Mouse (Mus musculus) heart, embryonic 12.5 days (tissue): ENCODE results near the gene Map1b. TPM values are rescaled to one million over a fixed set of nuclear protein-coding genes. Genes with fewer than 3 reads are reported as not detected.
A peak's percentile ranks its signal among the peaks of the same experiment; 100 is the strongest.

Source experiments
- ATAC-seq: fragments of 200-750 bp; cut with Nextera tagmentation; 2 replicates; pipeline ENCODE4 v1.8.0; 2017; ENCODE audit warnings: moderate TSS enrichment, moderate library complexity; ENCODE audit not compliant: insufficient number of reproducible peaks, low FRiP score
- H3K27ac ChIP-seq: fragments of 300-500 bp; sonication (generic); 2 replicates; pipeline ENCODE4 v1.5.1; 2016; ENCODE audit warnings: mild to moderate bottlenecking, moderate library complexity; ENCODE audit not compliant: poor library complexity, severe bottlenecking
- H3K27me3 ChIP-seq: fragments of 300-500 bp; sonication (generic); replicated peaks from 2 replicates; pipeline ENCODE4 v1.6.1; 2016; ENCODE audit warnings: mild to moderate bottlenecking, moderate library complexity
- H3K36me3 ChIP-seq: fragments of 300-500 bp; sonication (generic); 2 replicates; pipeline ENCODE4 v1.6.1; 2016; ENCODE audit warnings: mild to moderate bottlenecking, moderate library complexity
- H3K4me1 ChIP-seq: fragments of 300-500 bp; sonication (generic); replicated peaks from 2 replicates; pipeline ENCODE4 v1.6.1; 2016; ENCODE audit warnings: mild to moderate bottlenecking
- H3K4me2 ChIP-seq: fragments of 300-500 bp; sonication (generic); 2 replicates; pipeline ENCODE4 v1.6.1; 2016; ENCODE audit warnings: mild to moderate bottlenecking, moderate library complexity
- H3K4me3 ChIP-seq: fragments of 300-500 bp; sonication (generic); 2 replicates; pipeline ENCODE4 v1.5.1; 2016; ENCODE audit warnings: mild to moderate bottlenecking
- H3K9ac ChIP-seq: fragments of 300-500 bp; sonication (generic); 2 replicates; pipeline ENCODE4 v1.6.1; 2016; ENCODE audit warnings: mild to moderate bottlenecking, moderate library complexity
- H3K9me3 ChIP-seq: fragments of 300-500 bp; sonication (generic); replicated peaks from 2 replicates; pipeline ENCODE4 v1.6.1; 2016; ENCODE audit warnings: mild to moderate bottlenecking, moderate library complexity
- WGBS: fragments of 180-500 bp; shearing (Covaris S2); methylation state at CpG from one replicate; pipeline ENCODE4 v1.1.7; 2016; 5-methylcytosine and 5-hydroxymethylcytosine counted together
- polyA plus RNA-seq: library from polyadenylated mRNA; unstranded; fragments of >200 nt; fragmentation: Nextera tagmentation; extraction: Ambion mirVana; gene quantifications from 2 replicates; pipeline ENCODE4 v1.2.1, GENCODE M21; 2016

The Map1b gene
- polyA plus RNA-seq, 1 experiment from 2014 or later, result 151 TPM

DNA sequence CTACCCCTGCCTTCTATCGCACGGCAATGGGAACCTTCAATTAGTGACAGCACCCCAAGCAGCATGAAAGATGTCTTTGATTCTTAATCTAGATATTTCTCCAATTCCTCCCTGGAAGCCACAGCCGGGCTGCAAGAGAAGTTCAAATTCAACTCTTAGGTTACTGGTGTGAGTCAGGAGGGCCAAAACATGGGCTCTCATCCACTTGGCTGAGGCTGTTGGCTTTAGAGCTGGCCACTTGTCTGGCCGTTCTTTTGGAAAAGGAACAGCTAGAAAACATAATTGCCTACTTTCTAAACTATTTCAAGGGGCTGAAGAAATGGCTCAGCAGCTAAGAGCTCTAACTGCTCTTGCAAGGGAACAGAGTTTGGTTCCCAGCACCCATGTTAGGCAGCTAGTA, 51.8 kb downstream of the Map1b start:
- 76% methylated on average over 4 of the region's 4 CpGs for WGBS
- no peak for ATAC-seq
- H3K9ac ChIP-seq, result no peak overlapping the region

DNA sequence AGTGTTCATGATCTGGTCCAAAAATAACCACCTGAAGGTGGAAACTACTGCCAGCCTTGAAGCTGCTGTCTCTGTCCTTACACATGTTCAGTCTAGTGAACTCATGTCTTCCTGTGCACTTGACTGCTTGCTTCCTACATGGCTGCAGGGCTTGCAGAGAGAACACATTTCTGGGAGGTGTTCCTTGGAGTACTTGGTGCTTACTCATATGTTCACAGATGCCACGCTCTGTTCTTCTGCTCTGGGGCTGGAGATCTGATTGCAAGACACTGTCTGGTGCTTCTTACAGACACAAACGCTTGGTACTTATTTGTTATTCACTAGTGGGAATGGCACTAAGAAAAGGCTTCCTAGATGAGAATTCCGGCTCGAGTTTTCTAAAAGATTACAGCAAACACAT, 54.5 kb downstream of the Map1b start:
- Histone ChIP-seq H3K9ac (no peak overlapping the region), H3K27me3 (no peaks in the 10 kb centered on the region), H3K4me3 (no peak overlapping the region), H3K4me1 (peaks cover 12% of the 10 kb centered on the region), H3K36me3 (peaks cover 16% of the 10 kb centered on the region), H3K4me2 (no peak overlapping the region), H3K9me3 (no peaks in the 10 kb centered on the region), H3K27ac (no peak overlapping the region)
- no peak for ATAC-seq
- 89% methylated on average over 4 of the region's 4 CpGs for WGBS

More for the DNA sequence above, 51.8 kb downstream of the Map1b start:
- H3K36me3 ChIP-seq, result peaks cover 17% of the 10 kb centered on the region
- no peaks in the 10 kb centered on the region for H3K27me3 ChIP-seq
- no peaks in the 10 kb centered on the region for H3K9me3 ChIP-seq
- no peak overlapping the region for H3K4me3 ChIP-seq
- no peak overlapping the region for H3K27ac ChIP-seq
- H3K4me1 ChIP-seq, result peaks cover 14% of the 10 kb centered on the region
- H3K4me2 ChIP-seq, result no peak overlapping the region

DNA sequence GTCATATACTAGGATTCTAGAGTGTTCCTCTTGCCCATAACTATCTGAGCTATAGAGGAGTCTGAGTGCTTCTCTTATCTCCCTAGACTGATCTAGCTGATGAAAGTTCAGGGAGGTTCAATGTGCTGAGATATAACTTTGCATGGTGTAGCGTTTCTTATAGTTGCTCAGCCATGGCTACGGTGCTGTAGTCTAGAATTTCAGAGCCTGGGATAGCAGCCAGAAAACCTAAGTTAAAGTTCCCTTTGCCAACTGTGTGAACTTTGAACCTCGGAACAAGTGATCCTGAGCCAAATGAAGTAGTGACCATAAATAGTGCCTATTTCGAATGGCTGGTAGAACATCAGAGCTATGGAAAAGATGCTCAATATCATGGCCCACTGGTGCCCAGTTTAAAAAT, 56.7 kb downstream of the Map1b start:
- H3K9ac ChIP-seq, result no peak overlapping the region
- H3K4me1 ChIP-seq, result peaks cover 23% of the 10 kb centered on the region
- no peak overlapping the region for H3K4me2 ChIP-seq
- H3K4me3 ChIP-seq, result no peak overlapping the region
- H3K36me3 ChIP-seq, result peaks cover 17% of the 10 kb centered on the region
- 73% methylated on average over 4 of the region's 4 CpGs for WGBS
- no peak overlapping the region for H3K27ac ChIP-seq
- no peak for ATAC-seq
- no peaks in the 10 kb centered on the region for H3K9me3 ChIP-seq
- no peaks in the 10 kb centered on the region for H3K27me3 ChIP-seq

DNA sequence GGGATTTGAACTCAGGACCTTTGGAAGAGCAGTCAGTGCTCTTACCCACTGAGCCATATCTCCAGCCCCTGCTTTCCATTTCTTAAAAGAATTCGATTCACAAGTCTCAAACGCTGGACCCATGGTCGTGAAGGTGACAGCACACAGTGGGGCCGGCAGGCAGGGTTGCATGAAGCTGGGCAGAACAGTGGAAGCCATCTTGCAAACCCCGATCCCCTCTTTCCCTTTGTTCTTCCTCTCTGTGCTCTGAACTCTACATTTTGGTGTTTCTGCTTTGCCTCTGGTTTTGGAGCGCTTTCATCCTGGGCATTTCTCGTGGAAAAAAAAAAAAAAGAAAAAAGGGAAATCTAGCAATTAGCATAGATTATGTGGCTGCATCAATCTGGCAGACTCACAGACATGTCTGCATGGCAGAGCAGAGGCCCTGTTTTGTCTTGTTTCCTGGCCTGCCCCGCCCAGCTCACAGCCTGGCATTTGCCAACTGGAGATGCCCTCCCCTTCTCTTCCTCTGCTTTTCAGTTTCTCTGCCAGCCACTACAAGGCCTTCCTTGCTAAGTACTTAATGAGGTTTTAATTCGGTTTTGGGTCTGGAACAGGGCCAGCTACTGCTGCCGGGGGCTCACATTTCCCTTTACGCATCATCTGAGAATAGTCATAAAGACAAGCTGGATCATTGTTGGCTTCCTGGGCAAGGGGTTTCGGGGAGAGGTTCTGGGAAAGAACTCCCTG, 57.5 kb downstream of the Map1b start:
- Histone ChIP-seq H3K27ac (peak overlapping the region; percentile 29; the same call in 1 of the 2 replicates), H3K4me3 (no peak overlapping the region), H3K36me3 (peaks cover 17% of the 10 kb centered on the region), H3K4me1 (peaks cover 23% of the 10 kb centered on the region), H3K9me3 (no peaks in the 10 kb centered on the region), H3K4me2 (no peak overlapping the region), H3K9ac (no peak overlapping the region), H3K27me3 (no peaks in the 10 kb centered on the region)
- ATAC-seq, result no peak
- WGBS, result 72% methylated on average over 12 of the region's 12 CpGs

DNA sequence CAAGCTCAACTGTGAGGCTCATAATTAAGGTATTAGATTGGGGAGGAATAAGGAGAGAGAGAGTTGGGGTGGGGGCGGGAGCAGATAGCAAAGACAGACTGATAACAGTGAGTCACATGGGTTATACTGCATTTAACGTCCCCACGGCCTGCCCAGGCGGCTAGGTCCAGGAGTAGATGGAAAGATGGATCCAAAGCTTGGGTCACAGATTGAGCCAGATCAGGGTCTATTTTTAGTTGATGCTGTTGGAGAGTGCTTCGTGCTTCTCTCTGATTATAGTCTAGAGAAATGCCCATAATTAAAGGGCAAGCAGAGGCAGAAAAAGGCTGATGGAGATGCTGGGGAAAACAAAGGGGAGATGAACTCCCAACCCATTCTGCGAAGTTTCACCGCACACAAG, 61.4 kb downstream of the Map1b start:
- Histone ChIP-seq H3K9ac (no peak overlapping the region), H3K27me3 (no peaks in the 10 kb centered on the region), H3K4me3 (no peak overlapping the region), H3K4me1 (peaks cover 30% of the 10 kb centered on the region), H3K4me2 (no peak overlapping the region), H3K27ac (no peak overlapping the region), H3K9me3 (no peaks in the 10 kb centered on the region), H3K36me3 (0 out of 2 replicates have a peak, but pooled peaks cover 4% of the 10 kb centered on the region)
- no peak for ATAC-seq
- WGBS, result 58% methylated on average over 7 of the region's 7 CpGs

DNA sequence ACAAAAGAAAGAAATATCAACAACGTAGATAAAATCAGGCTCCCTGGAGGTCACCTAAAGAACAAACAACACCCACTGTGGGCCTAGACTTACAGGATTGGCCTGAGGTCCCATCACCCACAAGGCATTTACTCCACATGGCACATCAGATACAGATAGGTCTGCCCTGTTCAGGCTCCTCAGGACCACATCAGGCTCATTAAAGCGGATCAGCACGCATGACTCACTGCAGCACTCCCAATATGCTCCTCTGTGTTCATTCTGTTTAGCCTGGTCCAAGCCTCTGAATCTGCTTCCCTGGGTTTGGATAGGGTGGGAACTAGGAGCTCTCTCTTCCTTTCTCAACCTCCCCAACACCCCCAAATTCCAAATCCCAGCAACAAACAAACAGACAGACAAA, 63.9 kb downstream of the Map1b start:
- H3K4me3 ChIP-seq, result no peak overlapping the region
- H3K4me2 ChIP-seq, result no peak overlapping the region
- 0 out of 2 replicates have a peak, but pooled peaks cover 5% of the 10 kb centered on the region for H3K36me3 ChIP-seq
- no peaks in the 10 kb centered on the region for H3K27me3 ChIP-seq
- ATAC-seq, result no peak
- no peaks in the 10 kb centered on the region for H3K9me3 ChIP-seq
- no peak overlapping the region for H3K9ac ChIP-seq
- 87% methylated on average over 3 of the region's 3 CpGs for WGBS
- H3K4me1 ChIP-seq, result peaks cover 30% of the 10 kb centered on the region
- no peak overlapping the region for H3K27ac ChIP-seq

DNA sequence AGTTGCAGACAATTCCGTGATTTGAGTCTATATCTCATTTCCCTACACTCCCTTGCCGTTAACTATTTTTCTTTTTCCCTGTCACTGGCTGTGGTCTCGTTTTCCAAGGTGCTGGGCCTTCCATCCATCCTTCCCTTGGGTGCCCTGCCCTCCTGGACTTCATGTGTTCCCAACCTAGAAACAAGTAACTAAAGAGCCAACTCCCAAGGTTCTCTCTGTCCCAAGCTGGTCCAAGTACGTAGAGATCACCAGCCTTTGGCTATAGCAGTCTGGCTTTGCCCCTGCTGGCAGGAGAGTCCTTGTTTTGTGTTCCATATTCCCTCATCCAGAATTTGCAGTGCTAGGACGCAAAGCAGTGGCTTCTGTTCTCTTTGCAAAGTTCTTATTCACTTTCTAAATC, 65.1 kb downstream of the Map1b start:
- Histone ChIP-seq H3K4me1 (peaks cover 37% of the 10 kb centered on the region), H3K4me3 (no peak overlapping the region), H3K9ac (no peak overlapping the region), H3K27me3 (no peaks in the 10 kb centered on the region), H3K4me2 (no peak overlapping the region), H3K36me3 (peaks cover 6% of the 10 kb centered on the region; the same call in 1 of the 2 replicates), H3K27ac (no peak overlapping the region), H3K9me3 (no peaks in the 10 kb centered on the region)
- 73% methylated on average over 5 of the region's 5 CpGs for WGBS
- ATAC-seq, result no peak

DNA sequence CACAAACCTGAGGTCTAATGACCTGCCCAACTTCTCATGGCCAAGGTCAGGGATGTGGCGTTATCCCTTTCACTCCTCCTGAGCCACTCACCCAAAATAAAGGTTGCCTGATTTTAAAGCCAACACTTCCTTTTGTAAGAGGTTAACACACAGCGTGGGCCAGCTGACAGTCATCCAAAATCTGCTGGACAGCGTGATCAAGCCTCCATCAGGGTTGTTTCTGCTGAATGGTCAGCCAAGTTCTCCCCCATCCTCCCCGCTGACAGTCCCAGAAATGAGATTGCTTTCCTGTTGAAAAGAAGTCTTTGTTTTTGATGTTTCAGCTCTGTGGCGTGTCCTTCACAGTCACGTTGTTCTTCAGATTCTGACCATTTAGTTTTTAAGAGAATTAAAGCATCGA, 65.6 kb downstream of the Map1b start:
- no peak overlapping the region for H3K4me3 ChIP-seq
- H3K9me3 ChIP-seq, result no peaks in the 10 kb centered on the region
- WGBS, result 68% methylated on average over 7 of the region's 7 CpGs
- no peak overlapping the region for H3K4me2 ChIP-seq
- peaks cover 6% of the 10 kb centered on the region; the same call in 1 of the 2 replicates for H3K36me3 ChIP-seq
- no peak overlapping the region for H3K9ac ChIP-seq
- no peak overlapping the region for H3K27ac ChIP-seq
- no peak for ATAC-seq
- peaks cover 37% of the 10 kb centered on the region for H3K4me1 ChIP-seq
- H3K27me3 ChIP-seq, result no peaks in the 10 kb centered on the region

DNA sequence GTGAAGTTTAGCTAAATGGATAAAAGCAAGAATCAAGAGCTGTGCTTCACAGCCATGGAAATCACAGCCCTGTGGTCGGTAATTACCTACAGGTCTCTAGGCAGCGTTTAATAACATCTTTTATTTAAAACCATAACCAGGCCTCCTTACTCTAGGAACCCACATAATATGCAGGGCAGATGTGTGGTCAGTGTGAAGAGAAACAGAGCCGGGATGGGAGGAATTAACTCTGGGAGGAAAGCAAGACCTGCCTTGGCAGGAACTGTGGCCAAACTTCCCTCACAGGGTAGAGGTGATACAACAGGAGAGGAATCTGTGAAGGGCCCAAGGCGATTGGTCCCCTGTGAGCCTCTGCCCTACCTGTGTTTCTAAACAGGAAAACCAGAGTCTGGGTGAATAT, 66.8 kb downstream of the Map1b start:
- H3K4me2 ChIP-seq, result no peak overlapping the region
- no peak for ATAC-seq
- H3K27ac ChIP-seq, result no peak overlapping the region

DNA sequence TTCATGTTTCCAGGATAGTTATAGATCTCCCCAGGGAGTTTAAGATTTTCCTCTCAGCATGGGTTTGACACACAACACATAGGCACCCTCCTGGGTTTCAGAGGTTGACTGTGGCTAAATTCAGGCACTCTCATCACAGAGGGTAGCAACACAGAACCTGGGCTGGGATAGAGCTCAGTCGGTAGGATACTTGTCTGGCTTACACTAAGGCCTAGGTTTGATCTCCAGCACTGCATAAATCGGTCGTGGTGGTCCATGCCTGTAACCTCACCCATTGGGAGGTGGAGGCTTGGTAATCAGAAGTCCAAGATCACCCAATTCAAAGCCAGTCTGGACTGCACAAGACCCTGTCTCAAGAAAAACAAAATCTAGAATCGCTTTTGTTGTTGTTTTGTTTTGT, 68.1 kb downstream of the Map1b start:
- no peak overlapping the region for H3K4me3 ChIP-seq
- no peaks in the 10 kb centered on the region for H3K27me3 ChIP-seq
- H3K9me3 ChIP-seq, result no peaks in the 10 kb centered on the region
- H3K27ac ChIP-seq, result no peak overlapping the region
- H3K4me1 ChIP-seq, result peaks cover 35% of the 10 kb centered on the region
- peaks cover 11% of the 10 kb centered on the region; the same call in 1 of the 2 replicates for H3K36me3 ChIP-seq
- ATAC-seq, result no peak
- no peak overlapping the region for H3K4me2 ChIP-seq
- H3K9ac ChIP-seq, result no peak overlapping the region
- WGBS, result 70% methylated on average over 4 of the region's 4 CpGs

More for the DNA sequence above, 66.8 kb downstream of the Map1b start:
- WGBS, result 72% methylated on average over 4 of the region's 4 CpGs
- Histone ChIP-seq H3K9ac (no peak overlapping the region), H3K36me3 (peaks cover 6% of the 10 kb centered on the region; the same call in 1 of the 2 replicates), H3K4me3 (no peak overlapping the region), H3K27me3 (no peaks in the 10 kb centered on the region), H3K4me1 (peaks cover 32% of the 10 kb centered on the region), H3K9me3 (no peaks in the 10 kb centered on the region)

DNA sequence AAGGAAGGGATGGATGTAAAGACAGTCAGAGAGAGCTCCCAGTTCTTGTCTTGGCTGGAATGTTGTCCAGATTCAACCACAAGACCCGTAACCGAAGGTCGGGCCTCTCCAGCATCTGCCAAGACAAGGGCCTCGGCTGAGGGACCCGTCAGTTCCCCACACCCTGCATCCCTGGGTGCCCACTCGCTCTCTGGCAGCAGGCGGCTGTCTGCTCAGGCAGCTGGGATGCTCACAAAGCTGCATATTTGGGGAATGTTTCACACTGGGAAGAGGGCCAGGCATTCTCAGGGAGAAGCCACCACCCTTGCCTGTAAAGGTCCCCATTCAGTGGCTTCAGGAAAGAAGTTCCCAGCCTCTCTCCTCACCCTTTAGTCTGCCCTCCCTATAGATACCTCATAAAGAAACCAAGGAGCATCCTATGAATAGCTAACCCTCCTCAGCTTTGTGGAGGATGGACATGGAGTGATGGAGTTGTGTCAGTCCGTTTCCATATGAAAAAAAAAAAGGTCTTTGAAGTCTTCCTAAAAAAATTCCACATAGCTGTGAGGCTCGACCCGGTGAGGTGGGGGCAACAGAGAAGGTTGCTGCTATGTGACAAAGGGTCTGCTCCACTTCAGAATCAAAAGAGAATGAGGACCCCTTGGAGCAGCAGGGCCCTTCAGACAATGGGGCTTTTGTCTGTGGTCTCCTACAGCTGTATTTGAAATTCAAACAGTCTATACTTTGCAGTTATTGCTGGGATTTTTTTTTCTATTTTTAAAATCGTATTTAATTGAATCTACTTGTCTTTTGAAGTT, 68.7 kb downstream of the Map1b start:
- no peak overlapping the region for H3K4me3 ChIP-seq
- H3K9ac ChIP-seq, result no peak overlapping the region
- no peak overlapping the region for H3K27ac ChIP-seq
- ATAC-seq, result no peak
- peaks cover 35% of the 10 kb centered on the region for H3K4me1 ChIP-seq
- H3K4me2 ChIP-seq, result no peak overlapping the region
- 67% methylated on average over 11 of the region's 11 CpGs for WGBS
- H3K27me3 ChIP-seq, result no peaks in the 10 kb centered on the region
- no peaks in the 10 kb centered on the region for H3K9me3 ChIP-seq
- H3K36me3 ChIP-seq, result peaks cover 15% of the 10 kb centered on the region; the same call in 1 of the 2 replicates
